Mouse (Mus musculus) heart, adult 2 months (tissue): Measurements from ENCODE around the gene Abcg1. TPM values are rescaled to one million over a fixed set of nuclear protein-coding genes. Genes with fewer than 3 reads are reported as not detected.

Source experiments
- DNase-seq, 2 experiments: peaks; one replicate each; pipeline ENCODE4 v3.0.0; 2021
- H3K27ac ChIP-seq: fragments of 200-600 bp; 2 replicates; pipeline ENCODE4 v1.8.1; 2022
- H3K27me3 ChIP-seq: fragments of 200-500 bp; 2 replicates; pipeline ENCODE4 v1.6.1; 2012; ENCODE audit warnings: mild to moderate bottlenecking, low read length, inconsistent platforms, mixed read lengths; ENCODE audit not compliant: control insufficient read depth, insufficient read depth
- H3K36me3 ChIP-seq: fragments of 200-500 bp; 2 replicates; pipeline ENCODE4 v1.6.1; 2012; ENCODE audit warnings: low read length, inconsistent platforms; ENCODE audit not compliant: control insufficient read depth, insufficient read depth
- H3K4me1 ChIP-seq: fragments of 200-500 bp; 2 replicates; pipeline ENCODE4 v1.6.1; 2011; ENCODE audit warnings: low read length; ENCODE audit not compliant: control insufficient read depth, insufficient read depth
- H3K4me3 ChIP-seq: fragments of 200-600 bp; 2 replicates; pipeline ENCODE4 v1.8.1; 2022
- H3K79me2 ChIP-seq: fragments of 200-500 bp; replicated peaks from 2 replicates; pipeline ENCODE4 v1.6.1; 2012; ENCODE audit warnings: mild to moderate bottlenecking, inconsistent platforms, low read length, moderate library complexity, mixed read lengths; ENCODE audit not compliant: control insufficient read depth, insufficient read depth
- H3K9ac ChIP-seq: fragments of 200-500 bp; 2 replicates; pipeline ENCODE4 v1.6.1; 2012; ENCODE audit warnings: low read depth, mild to moderate bottlenecking, control low read depth, inconsistent platforms, low read length, mixed read lengths
- CTCF ChIP-seq: fragments of 200-600 bp; IDR thresholded peaks from 2 replicates; pipeline ENCODE4 v1.8.1; 2022; ENCODE audit warnings: antibody characterized with exemption, mild to moderate bottlenecking, moderate library complexity
- EP300 ChIP-seq: fragments of 200-500 bp; IDR thresholded peaks from 2 replicates; pipeline ENCODE4 v1.6.1; 2011; ENCODE audit warnings: low read depth, low read length, control low read depth; ENCODE audit not compliant: insufficient read depth
- POLR2A ChIP-seq: fragments of 200-500 bp; IDR thresholded peaks from 2 replicates; pipeline ENCODE4 v1.6.1; 2011; ENCODE audit warnings: mild to moderate bottlenecking, low read depth, low read length, control low read depth; ENCODE audit not compliant: insufficient read depth
- WGBS: fragments of 180-500 bp; shearing (Covaris S2); methylation state at CpG from one replicate; pipeline ENCODE4 v1.1.7; 2018; 5-methylcytosine and 5-hydroxymethylcytosine counted together
- intact Hi-C: fragments of 180-260 bp; cut with DNase I; formaldehyde crosslinking; loops from one replicate; pipeline ENCODE4 v1.15.1; 2025
- polyA plus RNA-seq: library from polyadenylated mRNA; depleted of rRNA; stranded (reverse); fragments of >200 nt; gene quantifications from 2 replicates; pipeline ENCODE4 v1.2.3, GENCODE M21; 2012
- total RNA-seq, 2 experiments: library from RNA; stranded (reverse); gene quantifications; 2 replicates each; pipeline ENCODE4 v1.2.3; 2021

The Abcg1 gene
- total and polyA plus RNA-seq, 3 experiments, result 2.9 to 7.2 (median 7.0) TPM

GRCm38 (mm10) chr17:31057891-31058744 is 643 bp downstream of the Abcg1 start:
- WGBS, result 2% methylated on average over 30 of the region's 31 CpGs
- H3K4me1 ChIP-seq, result peaks cover 19% of the 10 kb centered on the region
- peaks cover 2% of the 10 kb centered on the region; the same call in 1 of the 2 replicates for H3K36me3 ChIP-seq
- H3K27ac ChIP-seq, result peak overlapping the region; percentile 65
- TF ChIP-seq POLR2A, result no peak
- TF ChIP-seq CTCF, result peak; percentile 10; the same call in 1 of the 2 replicates
- no peaks in the 10 kb centered on the region for H3K27me3 ChIP-seq
- peak overlapping the region; percentile 69 for H3K9ac ChIP-seq
- no peaks in the 10 kb centered on the region for H3K79me2 ChIP-seq
- peak overlapping the region; percentile 70 for H3K4me3 ChIP-seq
- intact Hi-C loops, result loop anchor here (1.0 to 5.0 kb wide), 2 partner anchors 34 to 60 kb away; no protein-coding TSS in a partner anchor
- DNase-seq, result peak; percentile 30 to 46

GRCm38 (mm10) chr17:31058745-31059085 is 1.2 kb downstream of the Abcg1 start:
- TF ChIP-seq POLR2A (0 out of 2 replicates have a peak, but pooled peaks have one; percentile 14), CTCF (no peak), EP300 (no peak)
- Histone ChIP-seq H3K4me3 (peak overlapping the region; percentile 70), H3K27me3 (no peaks in the 10 kb centered on the region), H3K9ac (peak overlapping the region; percentile 69; the same call in 1 of the 2 replicates), H3K4me1 (peaks cover 19% of the 10 kb centered on the region), H3K79me2 (no peaks in the 10 kb centered on the region), H3K36me3 (peaks cover 2% of the 10 kb centered on the region; the same call in 1 of the 2 replicates), H3K27ac (peak overlapping the region; percentile 65)
- intact Hi-C loops, result loop anchor here (1.0 to 5.0 kb wide), 2 partner anchors 34 to 60 kb away; no protein-coding TSS in a partner anchor
- WGBS, result 3% methylated on average over 13 of the region's 13 CpGs
- DNase-seq, result peak; percentile 57 to 79

GRCm38 (mm10) chr17:31060196-31060587 is 2.7 kb downstream of the Abcg1 start:
- H3K4me1 ChIP-seq, result peaks cover 19% of the 10 kb centered on the region
- TF ChIP-seq POLR2A (no peak), EP300 (no peak), CTCF (no peak)
- H3K79me2 ChIP-seq, result no peaks in the 10 kb centered on the region
- intact Hi-C loops, result loop anchor here (1.0 to 2.0 kb wide), 2 partner anchors 19 to 41 kb away; no protein-coding TSS in a partner anchor
- no peak for DNase-seq
- H3K27ac ChIP-seq, result peak overlapping the region; percentile 64
- H3K36me3 ChIP-seq, result peaks cover 2% of the 10 kb centered on the region; the same call in 1 of the 2 replicates
- 38% methylated on average over 4 of the region's 4 CpGs for WGBS
- H3K9ac ChIP-seq, result no peak overlapping the region
- no peaks in the 10 kb centered on the region for H3K27me3 ChIP-seq
- H3K4me3 ChIP-seq, result no peak overlapping the region

DNA sequence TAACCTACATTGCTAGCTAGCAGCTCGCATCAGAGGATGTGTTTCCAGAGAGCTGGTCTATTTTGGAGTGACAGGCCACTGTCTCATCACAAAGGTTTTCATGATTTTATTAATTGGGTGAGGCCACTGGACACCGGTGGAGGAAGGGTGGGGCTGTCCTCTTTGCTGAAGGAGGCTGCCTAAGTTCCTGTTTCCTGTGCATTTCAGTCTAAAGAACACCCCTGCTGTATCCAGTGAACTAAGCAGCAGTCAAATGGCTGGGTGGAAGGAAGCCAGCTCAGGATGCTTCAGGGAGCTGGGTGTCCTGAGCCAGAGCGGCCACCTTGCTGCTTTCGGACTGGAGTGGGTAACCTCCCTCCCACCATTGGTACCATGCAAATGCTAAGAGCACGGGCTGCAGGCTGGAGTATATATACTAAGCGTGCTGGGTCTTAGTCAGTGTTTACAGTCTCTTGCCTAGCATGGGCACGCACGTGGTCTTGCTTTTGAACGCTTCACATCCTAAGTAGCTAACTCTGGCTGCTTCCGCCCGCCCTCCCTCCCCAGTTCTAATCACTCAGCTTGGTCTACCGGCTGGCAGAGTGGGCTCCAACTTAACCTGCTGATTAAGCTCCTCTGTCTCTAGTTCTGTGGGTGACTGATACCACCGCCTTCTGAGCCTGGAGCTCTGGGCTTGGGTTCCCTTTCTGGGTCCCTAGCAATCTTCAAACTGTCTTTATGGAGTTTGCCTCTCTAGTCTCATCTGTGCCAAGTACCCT is 3.3 kb downstream of the Abcg1 start:
- Histone ChIP-seq H3K4me3 (no peak overlapping the region), H3K9ac (no peak overlapping the region), H3K27me3 (no peaks in the 10 kb centered on the region), H3K79me2 (no peaks in the 10 kb centered on the region), H3K27ac (peak overlapping the region; percentile 64), H3K4me1 (peaks cover 19% of the 10 kb centered on the region), H3K36me3 (peaks cover 2% of the 10 kb centered on the region; the same call in 1 of the 2 replicates)
- TF ChIP-seq EP300, result 0 out of 2 replicates have a peak, but pooled peaks have one; percentile 33
- no peak for TF ChIP-seq CTCF
- intact Hi-C loops, result loop anchor here (1.0 to 2.0 kb wide), 2 partner anchors 19 to 42 kb away; no protein-coding TSS in a partner anchor
- peak; percentile 55 to 73 for DNase-seq
- 37% methylated on average over 13 of the region's 13 CpGs for WGBS

GRCm38 (mm10) chr17:31061346-31062095 is 4.0 kb downstream of the Abcg1 start:
- Histone ChIP-seq H3K27me3 (no peaks in the 10 kb centered on the region), H3K9ac (no peak overlapping the region), H3K4me1 (peaks cover 19% of the 10 kb centered on the region), H3K4me3 (no peak overlapping the region), H3K36me3 (peaks cover 2% of the 10 kb centered on the region; the same call in 1 of the 2 replicates), H3K27ac (peak overlapping the region; percentile 64), H3K79me2 (no peaks in the 10 kb centered on the region)
- TF ChIP-seq CTCF, result no peak
- no peak for TF ChIP-seq POLR2A
- TF ChIP-seq EP300, result no peak
- WGBS, result 74% methylated on average over 3 of the region's 3 CpGs
- intact Hi-C loops, result loop anchor here (2.0 kb wide), 1 partner anchor 43 kb away; no protein-coding TSS in a partner anchor
- no peak for DNase-seq
